25 mouse cellular contexts compared by ENCODE assay signal in genomic region chr11:105933746-105934145, GRCm38 (mm10). TPM values are rescaled to one million over a fixed set of nuclear protein-coding genes. Genes with fewer than 3 reads are reported as not detected.
DNase-seq lines count a peak whose midpoint lies in the region; ATAC-seq and TF ChIP-seq lines count a peak whose summit lies in the region.
"Had no signal": no experiment of that assay in that cellular context is flagged by ENCODE, and none has a peak within 500 bp of the region (broad histone marks: within the 10 kb centered on the region; RNA-seq: fewer than 3 reads in every experiment).

No protein-coding gene starts in this region.

- no peak for ATAC-seq in lung, embryonic 15.5 days (ENCODE audit: borderline replicate concordance, extremely low read depth, low FRiP score, low TSS enrichment)
- no peak for ATAC-seq in forebrain, embryonic 12.5 days (ENCODE audit: low FRiP score)
- ATAC-seq: forebrain, postnatal 0 days; inflammation-experienced regulatory T-cells, adult 6 months had no signal

- peak overlapping the region; percentile 54; the same call in 1 of the 2 replicates for H3K27ac ChIP-seq in heart, adult 2 months
- peak overlapping the region; percentile 67 for H3K27ac ChIP-seq in lung, embryonic 15.5 days
- H3K27ac ChIP-seq in forebrain, embryonic 12.5 days: no peak overlapping the region
- H3K27ac ChIP-seq: embryonic facial prominence, embryonic 13.5 days; hindbrain, embryonic 15.5 days; limb, embryonic 12.5 days; neural tube, embryonic 13.5 days had no signal

- DNase-seq in heart, adult 2 months: no peak
- no peak for DNase-seq in heart, postnatal 4 days
- DNase-seq in NIH3T3 (ENCODE audit: low read depth): peak; percentile 55
- peak; percentile 74 for DNase-seq in lung, postnatal 36 days
- no peak for DNase-seq in urinary bladder, adult 18-20 months (ENCODE audit: low spot score in 2 of 2)
- DNase-seq: adrenal gland, postnatal 14 days; cerebellum, adult 11 months; cerebellum, adult 9-11 months; forebrain, postnatal 0 days; kidney, adult 11 months; kidney, postnatal 14 days; thymus, postnatal 14 days had no signal

- WGBS in heart, adult 2 months: 83% methylated on average over 8 of the region's 8 CpGs
- WGBS in lung, embryonic 15.5 days: 41% methylated on average over 8 of the region's 8 CpGs
- WGBS in forebrain, embryonic 12.5 days: 91% methylated on average over 8 of the region's 8 CpGs

- H3K9ac ChIP-seq in heart, adult 2 months (ENCODE audit: low read depth, low read length): no peak overlapping the region
- no peak overlapping the region for H3K9ac ChIP-seq in lung, embryonic 15.5 days
- H3K9ac ChIP-seq in forebrain, embryonic 12.5 days: no peak overlapping the region
- H3K9ac ChIP-seq: embryonic facial prominence, embryonic 13.5 days; forebrain, postnatal 0 days; hindbrain, embryonic 15.5 days; neural tube, embryonic 13.5 days; stomach, embryonic 15.5 days had no signal

- no peak for TF ChIP-seq CTCF in heart, adult 2 months (IDR thresholded peaks at IDR 0.05)

- H3K79me2 ChIP-seq in heart, adult 2 months (replicated peaks; ENCODE audit: control insufficient read depth, insufficient read depth, low read length): no peaks in the 10 kb centered on the region

- no peak overlapping the region for H3K4me3 ChIP-seq in heart, adult 2 months
- no peak overlapping the region for H3K4me3 ChIP-seq in lung, embryonic 15.5 days
- no peak overlapping the region for H3K4me3 ChIP-seq in forebrain, embryonic 12.5 days (replicated peaks)
- H3K4me3 ChIP-seq: embryonic facial prominence, embryonic 13.5 days; erythroblast, embryonic 14.5 days; hindbrain, embryonic 15.5 days; limb, embryonic 12.5 days; neural tube, embryonic 13.5 days; stomach, embryonic 15.5 days had no signal

- no peak for TF ChIP-seq POLR2A in heart, adult 2 months (IDR thresholded peaks at IDR 0.05; ENCODE audit: insufficient read depth, low read depth, low read length)

- H3K27me3 ChIP-seq in heart, adult 2 months (ENCODE audit: control insufficient read depth, insufficient read depth, low read length): no peaks in the 10 kb centered on the region
- H3K27me3 ChIP-seq in lung, embryonic 15.5 days: no peaks in the 10 kb centered on the region
- H3K27me3 ChIP-seq in forebrain, embryonic 12.5 days: no peaks in the 10 kb centered on the region
- H3K27me3 ChIP-seq: embryonic facial prominence, embryonic 13.5 days; hindbrain, embryonic 15.5 days; limb, embryonic 12.5 days; neural tube, embryonic 13.5 days; stomach, embryonic 15.5 days had no signal

- intact Hi-C loops in heart, adult 2 months (cut with DNase I): no loop called here

- peaks cover 15% of the 10 kb centered on the region for H3K4me1 ChIP-seq in heart, adult 2 months (ENCODE audit: control insufficient read depth, insufficient read depth, low read length)
- peaks cover 17% of the 10 kb centered on the region for H3K4me1 ChIP-seq in lung, embryonic 15.5 days
- peaks cover 17% of the 10 kb centered on the region for H3K4me1 ChIP-seq in forebrain, embryonic 12.5 days
- H3K4me1 ChIP-seq: embryonic facial prominence, embryonic 13.5 days; limb, embryonic 12.5 days; neural tube, embryonic 13.5 days; stomach, embryonic 15.5 days had no signal

- no peak overlapping the region for H3K4me2 ChIP-seq in lung, embryonic 15.5 days
- no peak overlapping the region for H3K4me2 ChIP-seq in forebrain, embryonic 12.5 days
- H3K4me2 ChIP-seq: embryonic facial prominence, embryonic 13.5 days; heart, embryonic 11.5 days; hindbrain, embryonic 15.5 days; limb, embryonic 12.5 days; liver, embryonic 11.5 days; midbrain, embryonic 11.5 days; neural tube, embryonic 13.5 days; stomach, embryonic 15.5 days had no signal

- H3K36me3 ChIP-seq in heart, adult 2 months (ENCODE audit: control insufficient read depth, insufficient read depth, low read length): no peaks in the 10 kb centered on the region
- H3K36me3 ChIP-seq in lung, embryonic 15.5 days: no peaks in the 10 kb centered on the region
- H3K36me3 ChIP-seq in forebrain, embryonic 12.5 days (replicated peaks): 0 out of 2 replicates have a peak, but pooled peaks cover 11% of the 10 kb centered on the region
- H3K36me3 ChIP-seq: embryonic facial prominence, embryonic 13.5 days; limb, embryonic 12.5 days; stomach, embryonic 15.5 days had no signal

- H3K9me3 ChIP-seq in lung, embryonic 15.5 days: no peaks in the 10 kb centered on the region
- no peaks in the 10 kb centered on the region for H3K9me3 ChIP-seq in forebrain, embryonic 12.5 days
- H3K9me3 ChIP-seq: embryonic facial prominence, embryonic 13.5 days; hindbrain, embryonic 15.5 days; limb, embryonic 12.5 days; neural tube, embryonic 13.5 days; stomach, embryonic 15.5 days had no signal

- TF ChIP-seq EP300 in heart, adult 2 months (IDR thresholded peaks at IDR 0.05; ENCODE audit: insufficient read depth, low read depth, low read length): no peak

RNA-seq across cellular contexts. Expression of gene Cyb561, which starts 19.4 kb away (rescaled TPM):
- 1 to 10 TPM; 8.2 to 8.5 TPM for total RNA-seq in heart, adult 2 months (2021)
- 17.0 and 17.6 TPM in 2 replicates for polyA plus RNA-seq in heart, adult 2 months (2012; rRNA removed)
- total RNA-seq in heart, postnatal 4 days (2021): 1 to 10 TPM; 6.0 to 6.4 TPM
- polyA plus RNA-seq in lung, embryonic 15.5 days (2015; fragmentation: Nextera tagmentation; extraction: Ambion mirVana): 34.2 and 39.8 TPM in 2 replicates
- 13.2 and 14.6 TPM in 2 replicates for polyA plus RNA-seq in forebrain, embryonic 12.5 days (2016; fragmentation: Nextera tagmentation; extraction: Ambion mirVana)

RNA-seq across cellular contexts. Expression of gene Ace, which starts 34.0 kb away (rescaled TPM):
- total RNA-seq in heart, adult 2 months (2021): 10 to 100 TPM; 18.8 to 23.7 TPM
- 34.4 and 42.1 TPM in 2 replicates for polyA plus RNA-seq in heart, adult 2 months (2012; rRNA removed)
- total RNA-seq in heart, postnatal 4 days (2021): 10 to 100 TPM; 15.5 to 17.7 TPM
- polyA plus RNA-seq in lung, embryonic 15.5 days (2015; fragmentation: Nextera tagmentation; extraction: Ambion mirVana): 7.5 and 9.4 TPM in 2 replicates
- polyA plus RNA-seq in forebrain, embryonic 12.5 days (2016; fragmentation: Nextera tagmentation; extraction: Ambion mirVana): 0.60 and 0.78 TPM in 2 replicates
- total RNA-seq: MEL had no signal
- polyA plus RNA-seq: erythroblast, embryonic 14.5 days; inflammation-experienced regulatory T-cells, adult 6 months had no signal

Comparison
In these comparisons a context has a peak if more than half of its experiments do, and no peak if none do; other contexts are left out.
1. DNase-seq: peak in NIH3T3 (single experiment) and lung, postnatal 36 days (single experiment); none in heart, adult 2 months (0 of 2), heart, postnatal 4 days (single experiment) and urinary bladder, adult 18-20 months (0 of 2).